ENCODE assay signal across 15 mouse cellular contexts in the genomic region with DNA sequence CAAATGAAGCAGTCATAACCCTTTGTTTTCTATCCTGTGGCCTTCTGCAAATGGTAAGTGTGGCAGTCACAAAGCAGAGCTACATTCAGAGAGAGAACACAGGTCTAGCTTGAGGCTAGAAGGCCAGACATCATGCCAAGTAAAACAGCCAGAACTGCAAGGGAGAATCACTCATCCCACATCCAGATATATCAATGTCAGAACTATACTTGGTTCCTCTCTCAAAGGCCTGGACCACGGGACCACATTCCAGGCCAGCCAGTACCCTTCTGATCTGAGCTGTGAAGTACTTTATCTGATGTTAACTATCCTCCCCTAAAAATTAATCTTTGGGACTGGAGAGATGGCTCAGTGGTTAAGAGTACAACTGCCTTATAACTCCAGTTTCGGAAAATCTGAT. TPM values are rescaled to one million over a fixed set of nuclear protein-coding genes. Genes with fewer than 3 reads are reported as not detected.
A peak's percentile ranks its signal among the peaks of the same experiment; 100 is the strongest.
DNase-seq lines count a peak whose midpoint lies in the region; ATAC-seq and TF ChIP-seq lines count a peak whose summit lies in the region.
"Had no signal": no experiment of that assay in that cellular context is flagged by ENCODE, and none has a peak within 500 bp of the region (broad histone marks: within the 10 kb centered on the region; RNA-seq: fewer than 3 reads in every experiment).

No protein-coding gene starts in this region.

- no peaks in the 10 kb centered on the region for H3K9me3 ChIP-seq in hindbrain, embryonic 11.5 days (ENCODE audit: control insufficient read depth, low read length)
- no peaks in the 10 kb centered on the region for H3K9me3 ChIP-seq in hindbrain, embryonic 12.5 days (replicated peaks)
- no peaks in the 10 kb centered on the region for H3K9me3 ChIP-seq in hindbrain, embryonic 14.5 days (ENCODE audit: control insufficient read depth, low read length)
- H3K9me3 ChIP-seq: embryonic facial prominence, embryonic 12.5 days; limb, embryonic 12.5 days had no signal

- TF ChIP-seq CTCF in gastrocnemius, adult 2 months (IDR thresholded peaks at IDR 0.05), result no peak

- ATAC-seq in hindbrain, embryonic 11.5 days (ENCODE audit: low FRiP score), result no peak
- ATAC-seq in hindbrain, embryonic 12.5 days (ENCODE audit: low FRiP score), result no peak
- ATAC-seq in hindbrain, embryonic 14.5 days (ENCODE audit: low FRiP score), result no peak
- ATAC-seq: intestine, postnatal 0 days; liver, postnatal 0 days had no signal

- intact Hi-C loops in gastrocnemius, adult 2 months (cut with DNase I), result no loop called here
- intact Hi-C loops in gastrocnemius, postnatal 14 days (cut with DNase I; ENCODE audit: low total_unique reads), result no loop called here

- H3K36me3 ChIP-seq in hindbrain, embryonic 11.5 days (ENCODE audit: control insufficient read depth, insufficient read depth, low read length), result peaks cover 19% of the 10 kb centered on the region
- peaks cover 37% of the 10 kb centered on the region for H3K36me3 ChIP-seq in hindbrain, embryonic 12.5 days
- peaks cover 40% of the 10 kb centered on the region for H3K36me3 ChIP-seq in hindbrain, embryonic 14.5 days (replicated peaks; ENCODE audit: control insufficient read depth, insufficient read depth)

- H3K4me3 ChIP-seq in gastrocnemius, adult 2 months, result peak overlapping the region; percentile 30
- H3K4me3 ChIP-seq in hindbrain, embryonic 11.5 days (ENCODE audit: low read depth, low read length), result no peak overlapping the region
- H3K4me3 ChIP-seq in hindbrain, embryonic 12.5 days, result no peak overlapping the region
- no peak overlapping the region for H3K4me3 ChIP-seq in hindbrain, embryonic 14.5 days (replicated peaks; ENCODE audit: low read length)
- H3K4me3 ChIP-seq: embryonic facial prominence, embryonic 12.5 days; limb, embryonic 12.5 days; myocyte had no signal

- no peaks in the 10 kb centered on the region for H3K27me3 ChIP-seq in hindbrain, embryonic 11.5 days (ENCODE audit: control insufficient read depth, insufficient read depth, low read length)
- H3K27me3 ChIP-seq in hindbrain, embryonic 12.5 days, result no peaks in the 10 kb centered on the region
- no peaks in the 10 kb centered on the region for H3K27me3 ChIP-seq in hindbrain, embryonic 14.5 days (ENCODE audit: control insufficient read depth, insufficient read depth, low read length)
- H3K27me3 ChIP-seq: embryonic facial prominence, embryonic 12.5 days; limb, embryonic 12.5 days had no signal

- peaks cover 8% of the 10 kb centered on the region; the same call in 1 of the 2 replicates for H3K4me1 ChIP-seq in hindbrain, embryonic 11.5 days (replicated peaks; ENCODE audit: control insufficient read depth, insufficient read depth, low read length)
- H3K4me1 ChIP-seq in hindbrain, embryonic 12.5 days, result peaks cover 18% of the 10 kb centered on the region
- peaks cover 19% of the 10 kb centered on the region for H3K4me1 ChIP-seq in hindbrain, embryonic 14.5 days (replicated peaks; ENCODE audit: control insufficient read depth, insufficient read depth, low read length)
- H3K4me1 ChIP-seq: embryonic facial prominence, embryonic 12.5 days; limb, embryonic 12.5 days had no signal

- H3K4me2 ChIP-seq in hindbrain, embryonic 11.5 days (replicated peaks; ENCODE audit: low read depth, low read length), result no peak overlapping the region
- no peak overlapping the region for H3K4me2 ChIP-seq in hindbrain, embryonic 12.5 days (replicated peaks)
- H3K4me2 ChIP-seq in hindbrain, embryonic 14.5 days (replicated peaks), result no peak overlapping the region
- H3K4me2 ChIP-seq: embryonic facial prominence, embryonic 12.5 days; limb, embryonic 12.5 days had no signal

- no peak overlapping the region for H3K9ac ChIP-seq in hindbrain, embryonic 11.5 days (ENCODE audit: low read depth, low read length)
- H3K9ac ChIP-seq in hindbrain, embryonic 12.5 days, result no peak overlapping the region
- H3K9ac ChIP-seq in hindbrain, embryonic 14.5 days, result no peak overlapping the region
- H3K9ac ChIP-seq: embryonic facial prominence, embryonic 12.5 days; limb, embryonic 12.5 days; liver, postnatal 0 days had no signal

- H3K27ac ChIP-seq in gastrocnemius, adult 2 months, result peak overlapping the region; percentile 80
- H3K27ac ChIP-seq in hindbrain, embryonic 11.5 days (ENCODE audit: low read depth, low read length), result peak overlapping the region; percentile 86; the same call in 1 of the 2 replicates
- H3K27ac ChIP-seq in hindbrain, embryonic 12.5 days, result no peak overlapping the region
- peak overlapping the region; percentile 78; the same call in 1 of the 2 replicates for H3K27ac ChIP-seq in hindbrain, embryonic 14.5 days
- H3K27ac ChIP-seq: embryonic facial prominence, embryonic 12.5 days had no signal

- WGBS in hindbrain, embryonic 11.5 days, result 76% methylated on average over 2 of the region's 2 CpGs
- 68% methylated on average over 2 of the region's 2 CpGs for WGBS in hindbrain, embryonic 12.5 days
- 72% methylated on average over 2 of the region's 2 CpGs for WGBS in hindbrain, embryonic 14.5 days

- DNase-seq in gastrocnemius, adult 2 months, result peak; percentile 58
- no peak for DNase-seq in gastrocnemius, postnatal 14 days
- no peak for DNase-seq in hindbrain, embryonic 11.5 days (ENCODE audit: low spot score)
- peak; percentile 70 for DNase-seq in Muller cell, postnatal 12 days (ENCODE audit: inconsistent ontology term)
- no peak for DNase-seq in hindbrain, embryonic 14.5 days (ENCODE audit: low spot score)
- DNase-seq in cerebellum, adult 11 months, result no peak
- no peak for DNase-seq in urinary bladder, adult 18-20 months (ENCODE audit: low spot score in 2 of 2)
- DNase-seq: cerebellum, postnatal 36 days; kidney, postnatal 36 days; liver, postnatal 0 days had no signal

RNA-seq across cellular contexts. Expression of gene Bsn, which starts 22.2 kb away (rescaled TPM):
- under 1 TPM in 1 of 2 experiments, not detected in 1; 0.03 TPM for total RNA-seq in gastrocnemius, adult 2 months (2021)
- total RNA-seq in gastrocnemius, postnatal 14 days (2021), result under 1 TPM; 0.11 to 0.29 TPM
- polyA plus RNA-seq in hindbrain, embryonic 11.5 days (2014; fragmentation: Nextera tagmentation; extraction: Ambion mirVana), result 3.9 and 4.4 TPM in 2 replicates
- polyA plus RNA-seq in hindbrain, embryonic 12.5 days (2016; fragmentation: Nextera tagmentation; extraction: Ambion mirVana), result 5.4 and 6.1 TPM in 2 replicates
- 15.4 and 15.7 TPM in 2 replicates for polyA plus RNA-seq in hindbrain, embryonic 14.5 days (2014; fragmentation: Nextera tagmentation; extraction: Ambion mirVana)

RNA-seq across cellular contexts. Expression of gene Dag1, which starts 51.3 kb away (rescaled TPM):
- total RNA-seq in gastrocnemius, adult 2 months (2021), result 100 to 1,000 TPM; 170 to 229 TPM
- total RNA-seq in gastrocnemius, postnatal 14 days (2021), result 100 to 1,000 TPM; 232 to 238 TPM
- 51.0 and 52.0 TPM in 2 replicates for polyA plus RNA-seq in hindbrain, embryonic 11.5 days (2014; fragmentation: Nextera tagmentation; extraction: Ambion mirVana)
- 74.7 and 80.4 TPM in 2 replicates for polyA plus RNA-seq in hindbrain, embryonic 12.5 days (2016; fragmentation: Nextera tagmentation; extraction: Ambion mirVana)
- 76.7 and 83.0 TPM in 2 replicates for polyA plus RNA-seq in hindbrain, embryonic 14.5 days (2014; fragmentation: Nextera tagmentation; extraction: Ambion mirVana)

Comparison
In these comparisons a context has a peak if more than half of its experiments do, and no peak if none do; other contexts are left out.
1. DNase-seq: peak in gastrocnemius, adult 2 months (single experiment) and Muller cell, postnatal 12 days (single experiment); none in gastrocnemius, postnatal 14 days (single experiment), hindbrain, embryonic 11.5 days (single experiment), hindbrain, embryonic 14.5 days (single experiment), cerebellum, adult 11 months (single experiment) and urinary bladder, adult 18-20 months (0 of 2).